Mouse (Mus musculus) adrenal gland, adult 2 months (tissue): ENCODE measurements at regions not wholly inside any gene's neighbourhood (a gene's known extent, or its start where the extent isn't known, plus 50 kb on each side); places are given as distances from the start of the nearest gene placed in this dataset.

Experiments used
- DNase-seq: peaks from one replicate; pipeline ENCODE4 v3.0.0; 2021

DNA sequence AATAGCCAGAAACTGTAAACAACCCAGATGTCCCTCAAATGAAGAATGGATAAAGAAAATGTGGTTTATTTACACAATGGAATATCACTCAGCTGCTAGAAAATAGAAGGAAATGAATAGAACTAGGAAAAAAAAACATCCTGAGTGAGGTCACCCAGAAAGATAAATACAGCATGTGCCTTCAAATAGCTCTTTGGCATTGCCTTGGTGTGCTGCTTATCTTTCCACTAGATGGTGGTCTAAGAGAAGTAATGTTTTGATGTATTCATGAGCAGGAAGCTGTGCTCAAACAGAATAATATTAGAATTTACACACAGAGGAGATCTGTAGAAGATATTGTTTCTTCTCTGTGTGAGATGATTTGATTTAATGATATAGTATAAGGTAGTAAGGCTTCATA lies 78.8 kb downstream of the Zfp619 start:
- DNase-seq, result no peak

DNA sequence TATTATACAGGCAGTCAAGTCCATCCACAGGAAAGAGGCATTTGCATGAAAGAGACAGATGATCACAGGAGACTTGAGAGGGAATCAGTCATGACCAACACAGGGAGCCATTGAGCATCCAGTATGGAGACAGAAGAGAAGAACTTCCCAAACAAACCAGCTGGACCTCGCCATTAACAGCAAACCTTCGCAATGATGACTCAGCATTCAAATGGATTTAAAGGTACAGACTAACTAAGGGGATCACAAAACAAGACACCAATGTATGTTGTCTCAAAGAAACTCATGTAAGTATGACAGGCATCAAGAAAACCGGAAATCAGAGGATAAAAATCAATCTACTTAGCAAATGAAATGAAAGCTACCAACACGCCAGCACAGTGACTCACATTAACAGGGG lies 96.2 kb downstream of the Zfp619 start:
- DNase-seq, result no peak

DNA sequence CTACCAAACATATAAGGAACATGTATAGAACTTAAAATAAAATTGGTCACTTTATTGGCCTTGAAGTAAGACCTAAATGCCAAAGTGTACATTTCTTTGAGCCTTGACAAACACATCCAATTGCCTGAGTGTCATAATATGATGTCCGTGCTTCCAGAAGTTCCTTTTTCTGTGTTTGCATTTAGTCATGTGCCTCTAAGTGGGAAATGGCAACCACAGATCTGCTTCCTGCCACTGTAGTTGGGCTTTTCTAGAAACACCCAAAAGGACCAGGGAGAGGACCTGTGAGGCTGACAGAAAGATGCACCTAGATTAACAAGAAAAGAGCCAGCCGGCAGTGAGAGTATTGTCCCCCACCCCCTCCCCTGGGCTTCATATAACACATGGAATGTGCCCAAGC lies 97.5 kb downstream of the Zfp619 start:
- DNase-seq, result no peak

DNA sequence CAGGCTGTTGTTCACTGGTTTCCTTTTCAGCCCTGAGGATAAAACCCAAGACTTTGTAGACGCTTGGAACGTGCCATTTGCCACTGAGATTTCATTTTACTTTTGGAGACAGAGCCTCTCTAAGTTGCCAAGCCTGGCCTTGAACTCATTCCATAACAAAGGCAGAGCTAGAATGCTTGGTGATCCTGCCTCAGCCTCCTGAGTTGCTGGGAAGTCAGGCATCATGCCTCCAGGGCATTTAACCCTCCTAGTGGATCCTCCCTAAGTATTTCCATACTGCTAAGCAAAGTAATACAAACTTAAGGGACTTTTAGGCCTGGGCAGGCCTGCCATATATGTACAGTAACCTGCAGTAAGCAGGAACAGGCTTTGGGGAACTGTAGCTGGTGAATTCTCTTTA lies 104.2 kb downstream of the Zfp619 start:
- no peak for DNase-seq

DNA sequence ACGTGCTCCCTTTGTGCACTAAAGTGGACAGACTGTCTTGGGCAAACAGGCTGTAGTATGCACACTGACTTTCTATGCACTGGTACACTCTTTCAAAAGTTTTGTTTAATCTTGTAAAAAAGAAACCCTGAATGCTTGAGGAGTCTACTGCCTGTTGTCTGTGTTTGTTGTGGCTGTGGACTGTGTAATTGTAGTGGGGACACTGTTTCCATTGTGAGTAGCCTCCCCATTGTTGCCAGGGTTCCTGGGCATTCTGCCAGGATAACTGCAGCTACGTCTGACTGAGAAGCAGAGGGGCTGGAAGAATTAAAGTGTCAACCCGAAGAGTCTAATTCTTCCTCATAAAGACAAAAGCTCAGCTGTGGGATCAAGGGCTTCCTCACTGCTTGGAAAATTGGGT lies 115.3 kb downstream of the Zfp619 start:
- no peak for DNase-seq

DNA sequence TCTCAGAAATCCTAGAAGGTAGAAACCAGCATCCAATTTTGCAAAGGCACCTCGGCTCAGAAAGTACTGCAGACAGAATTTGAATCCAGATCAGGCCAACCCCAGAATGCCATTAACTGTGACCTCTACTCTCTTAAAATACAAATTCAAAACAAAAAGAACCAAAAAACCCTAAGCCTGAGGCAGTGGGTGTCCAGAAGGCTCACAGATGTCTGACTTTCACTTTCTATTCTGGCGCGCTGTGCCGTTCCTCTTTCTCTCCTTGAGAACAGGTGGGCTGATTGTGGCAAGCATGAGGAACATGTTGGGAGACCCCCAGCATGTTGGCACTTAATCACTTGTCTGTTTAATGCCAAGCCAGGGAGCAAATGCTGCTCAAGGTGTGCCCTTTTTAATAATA lies 124.8 kb downstream of the Zfp619 start:
- DNase-seq, result no peak

DNA sequence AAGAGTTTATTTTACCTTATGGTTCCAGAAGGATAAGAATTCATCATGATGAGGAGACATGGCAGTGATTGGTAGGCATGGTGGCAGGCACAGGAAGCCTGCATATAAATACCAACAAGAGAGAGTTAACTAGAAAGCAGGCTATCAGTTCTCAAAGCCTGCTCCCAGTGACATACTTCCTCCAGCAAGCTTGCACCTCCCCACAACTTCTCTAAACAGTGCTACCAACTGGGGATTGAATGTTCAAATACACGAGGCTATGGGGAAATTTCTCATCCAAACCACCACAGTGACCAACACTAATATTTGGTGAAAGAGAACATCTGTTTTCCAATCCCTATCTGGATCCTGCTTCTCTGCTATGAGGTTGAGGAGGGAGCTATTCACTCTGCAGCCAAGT lies 125.8 kb downstream of the Zfp619 start:
- DNase-seq, result no peak

DNA sequence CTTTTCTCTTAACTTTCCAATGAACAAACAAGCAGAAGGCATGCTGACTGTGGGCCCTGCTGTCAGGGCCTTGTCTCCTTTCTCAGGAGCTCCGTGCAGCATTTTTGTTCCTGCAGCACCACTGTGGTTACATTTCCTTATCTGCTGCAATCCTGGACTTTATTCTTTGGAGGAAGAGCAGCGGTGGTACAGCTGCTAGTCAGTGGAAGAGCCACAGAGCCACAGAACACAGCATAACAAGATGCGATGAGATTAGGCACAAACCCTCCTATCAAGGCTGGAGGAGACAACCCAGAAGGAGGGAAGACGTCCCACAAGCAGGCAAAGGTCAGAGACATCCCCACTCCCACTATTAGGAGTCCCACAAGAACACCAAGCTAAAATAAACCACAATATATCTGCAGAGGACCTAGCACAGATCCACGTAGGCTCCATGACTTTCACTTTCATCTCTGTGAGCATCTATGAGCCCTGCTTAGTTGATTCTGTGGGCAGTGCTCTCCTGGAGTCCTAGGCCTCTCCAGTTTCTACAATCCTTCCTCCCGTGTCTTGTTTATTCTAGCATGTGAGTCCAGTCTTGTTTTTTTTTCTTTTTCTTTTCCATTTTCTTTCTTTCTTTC lies 133.0 kb downstream of the Zfp619 start:
- no peak for DNase-seq

DNA sequence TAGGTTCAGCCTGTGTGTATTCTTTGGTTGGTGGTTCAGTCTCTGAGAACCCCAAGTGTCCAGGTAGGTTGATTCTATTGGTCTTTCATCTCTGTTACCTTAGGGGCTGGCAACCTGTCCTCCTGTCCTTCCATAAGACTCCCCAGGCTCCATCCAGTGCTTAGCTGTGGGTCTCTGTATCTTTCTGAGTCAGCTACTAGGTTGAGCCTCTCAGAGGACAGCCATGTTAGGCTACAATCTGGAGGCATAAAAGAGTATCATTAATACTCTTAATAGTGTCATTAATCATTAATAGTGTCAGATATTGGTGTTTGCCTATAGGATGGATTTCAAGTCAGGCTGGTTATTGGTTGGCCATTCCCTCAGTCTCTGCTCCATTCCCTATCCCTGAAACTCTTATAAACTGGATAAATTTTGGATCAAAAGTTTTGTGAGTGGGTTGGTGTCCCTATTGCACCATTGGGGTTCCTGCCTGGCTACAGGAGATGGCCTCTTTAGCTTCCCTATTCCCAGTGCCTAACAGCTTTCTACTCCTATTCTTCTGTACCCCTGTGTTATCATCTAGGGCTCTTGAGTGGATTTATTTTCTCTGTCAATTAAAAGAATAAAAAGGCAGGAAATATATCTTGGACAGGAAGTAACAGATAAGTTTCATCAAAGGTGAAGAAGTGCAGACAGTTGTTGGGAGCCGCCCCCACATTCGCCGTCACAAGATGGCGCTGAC lies 137.2 kb downstream of the Zfp619 start:
- DNase-seq, result no peak

DNA sequence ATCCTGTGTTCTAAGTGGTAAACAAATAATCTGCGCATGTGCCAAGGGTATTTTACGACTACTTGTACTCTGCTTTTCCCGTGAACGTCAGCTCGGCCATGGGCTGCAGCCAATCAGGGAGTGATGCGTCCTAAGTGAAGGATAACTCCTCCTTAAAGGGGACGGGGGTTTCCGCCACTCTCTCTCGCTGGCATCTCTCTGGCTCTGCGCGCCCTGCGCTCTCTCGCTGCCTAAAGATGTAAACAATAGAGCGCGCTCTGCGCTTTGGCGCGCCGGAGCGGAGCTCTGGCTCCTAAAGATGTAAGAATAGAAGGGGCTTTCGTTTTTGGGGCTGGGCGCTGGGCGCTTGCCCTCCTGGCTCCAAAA lies 137.7 kb downstream of the Zfp619 start:
- peak; percentile 19 for DNase-seq

DNA sequence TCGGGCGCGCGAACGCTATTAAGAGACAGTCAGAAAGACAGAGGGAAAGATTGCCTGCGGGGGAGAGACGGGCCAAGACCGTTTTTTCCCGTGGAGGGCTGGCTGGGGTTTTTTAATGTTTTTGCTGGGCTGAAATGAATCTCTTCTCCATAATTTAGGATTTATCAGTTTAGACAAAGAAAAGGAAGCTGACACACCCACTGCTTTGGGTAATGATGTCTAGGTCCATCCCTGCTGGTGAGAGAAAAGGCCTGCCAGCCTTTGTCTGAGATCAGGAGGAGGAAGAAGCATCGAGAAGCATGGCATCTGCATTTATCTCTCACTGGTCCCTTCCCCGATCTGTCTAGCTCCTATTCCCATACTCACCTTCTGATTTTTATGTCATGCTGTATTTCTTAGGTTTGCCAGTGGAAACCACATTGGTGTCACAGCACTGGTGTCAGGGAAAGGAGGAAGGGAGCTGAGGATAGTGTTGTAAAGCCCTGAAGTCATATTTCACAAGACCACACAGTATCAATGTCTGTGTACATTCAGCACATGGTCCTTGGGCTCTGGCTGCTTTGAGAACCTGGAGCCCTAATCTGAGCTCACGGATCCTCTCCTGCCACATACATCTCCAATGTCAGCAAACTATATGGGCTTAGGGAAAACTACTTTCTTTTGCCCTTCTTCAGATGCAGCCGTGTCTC lies 138.3 kb downstream of the Zfp619 start:
- DNase-seq, result no peak

DNA sequence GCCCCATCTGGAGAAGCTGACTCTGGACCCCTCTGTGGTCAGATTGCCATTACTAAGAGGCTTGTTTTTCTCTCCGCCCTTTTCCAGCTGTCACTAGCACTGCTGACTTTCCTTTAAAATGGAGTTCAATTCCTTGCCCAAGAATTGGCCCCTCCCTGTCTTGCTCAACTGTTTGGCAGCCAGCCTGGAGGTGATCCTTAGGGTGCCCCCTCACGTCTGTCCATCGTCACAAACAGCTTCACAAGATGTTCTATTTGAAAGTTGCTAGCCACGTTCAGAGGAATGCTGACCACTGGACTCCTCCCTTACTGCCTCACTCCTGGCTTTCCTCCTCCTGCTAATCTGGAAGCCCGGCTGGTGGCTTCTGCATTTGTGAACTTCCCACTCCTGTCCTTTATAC lies 142.0 kb downstream of the Zfp619 start:
- DNase-seq, result no peak

DNA sequence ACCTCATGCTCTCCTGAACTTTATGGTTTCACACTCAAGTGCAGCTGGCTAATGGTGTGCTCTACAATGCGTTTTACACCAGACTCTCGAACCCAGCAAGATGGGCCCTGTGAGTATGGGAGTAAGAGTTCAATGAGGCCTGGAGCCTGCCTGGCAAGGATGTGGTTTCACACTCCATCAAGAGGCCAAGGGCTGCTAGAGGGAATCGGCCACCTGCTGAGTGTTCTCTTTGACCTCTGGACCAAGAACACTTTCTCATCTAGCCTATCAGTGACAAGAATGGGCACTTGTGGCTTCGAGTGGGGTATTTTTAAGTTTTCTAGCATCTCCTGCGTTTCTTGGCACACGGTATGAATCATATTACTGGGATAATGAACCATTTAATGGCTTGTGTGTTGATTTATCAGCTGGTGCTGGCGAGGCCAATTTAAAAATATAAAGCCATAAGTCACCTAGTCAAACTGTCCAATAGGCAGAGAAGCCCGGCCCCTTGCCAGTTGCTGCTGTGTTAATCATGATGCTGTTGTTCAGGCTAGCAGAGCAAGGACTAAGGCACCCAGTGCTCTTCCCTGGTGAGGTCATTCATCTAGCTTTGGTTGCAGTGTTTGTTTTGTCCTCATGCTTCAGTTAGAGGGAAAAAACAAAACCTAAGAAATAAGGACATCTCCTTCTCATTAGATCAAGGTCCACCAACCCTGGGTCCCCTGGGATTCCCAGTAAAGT lies 157.7 kb downstream of the Zfp619 start:
- DNase-seq, result no peak

DNA sequence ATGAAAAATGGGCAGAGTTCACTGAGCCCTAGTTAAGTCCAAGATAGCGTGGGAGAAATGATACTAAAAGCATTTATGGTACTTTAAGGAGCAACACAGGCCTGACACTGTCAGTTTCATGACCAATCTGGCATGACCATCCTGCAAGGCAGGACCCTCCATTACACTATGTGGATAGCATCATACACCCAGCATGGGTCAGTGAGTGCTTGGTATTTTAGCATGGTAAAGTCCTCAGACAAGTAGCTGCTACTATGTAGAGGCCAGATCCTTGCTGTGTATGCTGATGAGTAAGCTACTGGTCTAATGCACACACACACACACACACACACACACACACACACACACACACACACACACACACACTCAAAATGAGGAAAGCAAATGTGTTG lies 158.3 kb downstream of the Zfp619 start:
- no peak for DNase-seq

DNA sequence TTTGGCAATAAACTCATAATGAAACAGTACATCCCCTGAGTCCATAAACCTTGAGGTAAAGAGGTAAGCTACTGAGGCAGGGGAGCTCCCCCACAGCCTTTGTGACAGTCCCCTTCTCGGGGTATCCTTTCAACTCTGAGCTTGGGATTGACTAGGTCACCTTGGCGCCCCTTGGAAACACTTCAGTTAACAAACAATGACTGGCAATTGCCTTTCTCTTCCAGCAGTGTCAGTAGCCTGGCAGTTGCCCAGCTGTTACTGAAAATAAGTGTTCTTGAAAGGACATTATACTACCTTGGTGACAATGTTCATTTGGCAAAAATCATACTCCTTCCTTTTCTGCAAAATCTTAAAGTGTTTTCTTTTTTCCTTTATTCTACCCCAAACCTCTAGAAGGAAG lies 162.8 kb downstream of the Zfp619 start:
- no peak for DNase-seq

DNA sequence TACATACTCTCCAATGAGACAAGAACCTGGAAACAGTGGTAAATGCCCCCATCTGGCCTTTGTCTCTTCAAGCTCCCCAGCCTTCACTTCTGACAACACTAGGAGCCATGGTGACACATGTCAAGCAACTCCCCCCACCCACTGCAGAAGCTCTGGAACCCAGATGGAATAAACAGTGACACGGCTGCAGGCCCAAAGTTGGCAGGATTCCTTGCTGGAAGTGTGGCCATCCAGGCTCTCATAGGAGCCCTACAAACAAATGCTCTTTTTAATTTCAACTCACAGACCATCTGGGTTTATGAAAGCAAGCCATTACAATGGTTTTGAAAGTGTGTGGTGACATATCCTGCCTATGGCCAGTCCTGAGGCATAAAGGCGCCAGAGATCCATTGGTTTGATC lies 179.0 kb downstream of the Zfp619 start:
- DNase-seq, result no peak

DNA sequence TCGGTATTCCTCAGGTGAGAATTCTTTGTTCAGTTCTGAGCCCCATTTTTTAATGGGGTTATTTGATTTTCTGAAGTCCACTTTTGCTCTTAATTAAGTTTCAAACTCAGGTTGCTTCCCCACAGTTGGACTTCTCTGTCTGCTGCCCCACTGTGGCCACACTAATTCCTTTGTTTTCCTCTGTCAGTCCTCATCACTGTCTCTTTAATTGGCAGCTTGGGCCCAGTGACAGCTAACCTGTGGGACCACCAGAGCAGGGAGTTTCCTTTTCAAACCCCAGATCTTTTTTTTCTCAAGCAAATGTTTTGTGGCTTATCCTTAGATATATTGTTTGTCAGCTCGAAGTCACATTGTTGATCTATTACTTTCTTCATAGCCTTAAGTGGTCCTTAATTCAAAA lies 183.9 kb downstream of the Zfp619 start:
- DNase-seq, result no peak

DNA sequence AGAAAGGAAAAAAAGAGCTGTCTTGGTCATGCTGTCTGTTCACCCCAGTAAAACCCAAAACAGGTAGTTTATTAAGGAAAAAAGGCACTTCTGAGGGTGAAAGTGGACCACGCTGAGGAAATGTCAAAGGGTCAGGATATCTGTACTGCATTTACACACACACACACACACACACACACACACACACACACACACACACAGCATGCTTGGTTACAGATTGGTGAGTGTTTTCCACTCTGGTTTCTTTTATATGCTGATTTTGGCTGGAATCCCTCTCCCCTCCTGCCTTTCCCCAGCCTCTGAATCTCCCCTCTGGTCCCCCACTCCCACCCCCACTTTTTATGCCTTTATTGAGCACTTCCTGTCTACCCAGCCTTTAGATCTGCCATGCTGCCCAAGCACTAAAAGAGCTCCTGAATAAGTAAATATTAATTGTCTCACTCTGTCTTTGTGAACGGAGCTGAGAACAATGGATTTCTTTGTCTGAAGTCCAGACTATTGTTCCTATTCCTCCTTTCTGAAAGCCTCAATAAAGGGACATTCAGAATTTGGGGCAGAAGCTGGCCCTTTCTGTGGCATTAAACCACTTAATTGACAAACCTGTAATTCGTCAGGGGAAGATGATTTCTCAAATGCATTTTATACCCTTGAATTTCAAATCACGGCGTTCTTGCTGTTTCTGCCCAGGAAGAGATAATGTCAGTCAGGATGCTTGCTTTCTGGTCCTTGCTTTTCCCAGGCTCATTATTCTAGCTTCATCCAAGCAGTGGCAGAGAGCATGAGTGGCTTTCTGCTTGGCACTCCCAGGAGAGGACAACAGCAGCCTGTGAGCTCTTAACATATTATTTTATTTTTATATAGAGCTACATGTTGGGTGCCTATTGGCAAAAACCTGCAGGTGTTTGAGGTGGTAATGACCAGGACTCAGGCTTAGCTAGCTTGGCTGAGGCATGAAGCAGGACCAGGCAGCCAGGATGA lies 187.8 kb downstream of the Zfp619 start:
- DNase-seq, result no peak

DNA sequence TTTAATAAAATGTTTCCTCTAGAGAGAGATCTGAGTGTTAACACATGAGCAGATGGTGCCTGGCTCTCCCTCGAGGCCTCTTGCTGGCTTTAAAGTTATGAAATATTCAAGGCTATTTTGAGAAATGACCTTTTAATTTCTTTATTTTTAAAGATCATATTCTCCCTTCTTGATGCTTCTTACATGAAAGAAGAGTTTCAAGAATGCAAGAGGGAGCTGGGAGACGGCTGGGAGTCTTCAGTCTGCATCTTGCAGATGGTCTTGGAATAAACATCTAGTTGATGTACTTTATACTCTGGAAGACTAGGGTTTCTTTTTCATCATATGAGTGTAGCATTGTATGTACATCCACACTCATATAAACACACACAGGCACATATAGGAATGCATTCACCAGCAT lies 189.0 kb downstream of the Zfp619 start:
- no peak for DNase-seq

DNA sequence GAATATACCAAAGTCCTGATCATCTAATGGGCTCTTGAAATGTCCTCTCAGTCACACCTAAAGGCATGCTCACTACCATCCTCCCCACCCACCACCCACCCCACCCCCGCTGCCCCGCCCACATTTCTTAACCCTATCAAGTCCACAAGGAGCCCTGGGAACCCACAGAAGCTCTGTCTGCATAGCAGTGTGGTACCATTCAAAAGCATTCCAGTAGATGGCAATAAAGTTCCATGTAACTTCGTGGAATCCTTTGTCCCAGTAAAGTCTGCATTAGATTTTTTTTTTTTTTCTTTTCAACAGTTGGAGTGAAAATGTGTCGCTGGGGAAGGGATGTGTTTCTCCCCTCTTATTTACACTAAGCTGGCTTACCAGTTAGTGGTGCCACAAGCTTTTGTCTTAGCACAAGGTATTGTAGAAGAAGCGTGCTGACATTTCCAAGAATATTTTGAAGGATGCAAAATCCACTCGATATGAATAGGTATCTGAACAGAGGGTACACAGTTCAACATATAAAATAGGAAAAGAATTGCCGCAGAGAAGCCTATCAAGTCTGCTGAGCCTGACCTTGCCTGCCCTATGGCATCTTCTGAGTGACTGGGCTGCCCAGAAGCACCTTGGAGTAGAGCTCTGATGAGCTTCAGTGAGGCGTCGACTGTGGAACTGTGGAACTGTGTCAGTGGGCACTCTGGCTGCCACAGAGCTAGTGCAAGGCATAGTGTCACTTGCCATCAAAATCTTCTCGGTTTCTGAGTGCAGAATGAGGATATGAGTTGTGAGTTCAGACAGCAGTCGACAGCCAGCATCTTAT lies 199.0 kb downstream of the Zfp619 start:
- DNase-seq, result peak; percentile 11
